Mouse (Mus musculus): Measurements from ENCODE around the gene Creb3l1. TPM values are rescaled to one million over a fixed set of nuclear protein-coding genes. Genes with fewer than 3 reads are reported as not detected.

The Creb3l1 gene
- polyA plus RNA-seq, 1 experiment: 3.1 TPM

- TF ChIP-seq POLR2A (IDR thresholded peaks at IDR 0.05; ENCODE audit: control insufficient read depth, low read depth, low read length) (no peak), CTCF (IDR thresholded peaks at IDR 0.05; ENCODE audit: control insufficient read depth, insufficient read depth, insufficient replicate concordance, low read depth, low read length) (no peak)
- H3K36me3 ChIP-seq (ENCODE audit: control insufficient read depth, insufficient read depth, low read length): no peaks in the 10 kb centered on the region
- peaks cover 8% of the 10 kb centered on the region for H3K4me1 ChIP-seq (ENCODE audit: control insufficient read depth, insufficient read depth, low read length)
- no peak overlapping the region for H3K27ac ChIP-seq (ENCODE audit: control insufficient read depth, insufficient read depth, low read depth, low read length)
- no peaks in the 10 kb centered on the region for H3K27me3 ChIP-seq (ENCODE audit: control insufficient read depth, insufficient read depth, low read length)
- no peak overlapping the region for H3K4me3 ChIP-seq (ENCODE audit: control insufficient read depth, low read depth, low read length)
Measured at GRCm38 (mm10) chr2:92061337-92061736, 37.0 kb upstream of the Creb3l1 start.

GRCm38 (mm10) chr2:92060291-92060690 is 36.0 kb upstream of the Creb3l1 start:
- Histone ChIP-seq H3K36me3 (ENCODE audit: control insufficient read depth, insufficient read depth, low read length) (no peaks in the 10 kb centered on the region), H3K4me3 (ENCODE audit: control insufficient read depth, low read depth, low read length) (no peak overlapping the region; the same call in 1 of the 2 replicates), H3K27ac (ENCODE audit: control insufficient read depth, insufficient read depth, low read depth, low read length) (no peak overlapping the region), H3K4me1 (ENCODE audit: control insufficient read depth, insufficient read depth, low read length) (peaks cover 13% of the 10 kb centered on the region), H3K27me3 (ENCODE audit: control insufficient read depth, insufficient read depth, low read length) (no peaks in the 10 kb centered on the region)
- TF ChIP-seq POLR2A (IDR thresholded peaks at IDR 0.05; ENCODE audit: control insufficient read depth, low read depth, low read length) (no peak), CTCF (IDR thresholded peaks at IDR 0.05; ENCODE audit: control insufficient read depth, insufficient read depth, insufficient replicate concordance, low read depth, low read length) (no peak)

GRCm38 (mm10) chr2:92059481-92060220 is 35.3 kb upstream of the Creb3l1 start:
- no peak overlapping the region for H3K27ac ChIP-seq (ENCODE audit: control insufficient read depth, insufficient read depth, low read depth, low read length)
- H3K27me3 ChIP-seq (ENCODE audit: control insufficient read depth, insufficient read depth, low read length): no peaks in the 10 kb centered on the region

GRCm38 (mm10) chr2:92058936-92059335 is 34.6 kb upstream of the Creb3l1 start:
- H3K27ac ChIP-seq (ENCODE audit: control insufficient read depth, insufficient read depth, low read depth, low read length): peak overlapping the region; percentile 23; the same call in 1 of the 2 replicates
- TF ChIP-seq CTCF (IDR thresholded peaks at IDR 0.05; ENCODE audit: control insufficient read depth, insufficient read depth, insufficient replicate concordance, low read depth, low read length) (no peak), POLR2A (IDR thresholded peaks at IDR 0.05; ENCODE audit: control insufficient read depth, low read depth, low read length) (no peak)
- H3K4me3 ChIP-seq (ENCODE audit: control insufficient read depth, low read depth, low read length): peak overlapping the region; percentile 82
- H3K27me3 ChIP-seq (ENCODE audit: control insufficient read depth, insufficient read depth, low read length): no peaks in the 10 kb centered on the region
- H3K36me3 ChIP-seq (ENCODE audit: control insufficient read depth, insufficient read depth, low read length): no peaks in the 10 kb centered on the region
- peaks cover 14% of the 10 kb centered on the region for H3K4me1 ChIP-seq (ENCODE audit: control insufficient read depth, insufficient read depth, low read length)

More at GRCm38 (mm10) chr2:92059481-92060220, 35.3 kb upstream of the Creb3l1 start:
- Histone ChIP-seq H3K4me1 (ENCODE audit: control insufficient read depth, insufficient read depth, low read length) (peaks cover 14% of the 10 kb centered on the region), H3K4me3 (ENCODE audit: control insufficient read depth, low read depth, low read length) (peak overlapping the region; percentile 68), H3K36me3 (ENCODE audit: control insufficient read depth, insufficient read depth, low read length) (no peaks in the 10 kb centered on the region)
- TF ChIP-seq CTCF (IDR thresholded peaks at IDR 0.05; ENCODE audit: control insufficient read depth, insufficient read depth, insufficient replicate concordance, low read depth, low read length): 0 out of 2 replicates have a peak, but pooled peaks have one; percentile 12
- TF ChIP-seq POLR2A (IDR thresholded peaks at IDR 0.05; ENCODE audit: control insufficient read depth, low read depth, low read length): no peak

- H3K27ac ChIP-seq (ENCODE audit: control insufficient read depth, insufficient read depth, low read depth, low read length): peak overlapping the region; percentile 7; the same call in 1 of the 2 replicates
- peak overlapping the region; percentile 82 for H3K4me3 ChIP-seq (ENCODE audit: control insufficient read depth, low read depth, low read length)
- TF ChIP-seq CTCF (IDR thresholded peaks at IDR 0.05; ENCODE audit: control insufficient read depth, insufficient read depth, insufficient replicate concordance, low read depth, low read length): peak; percentile 93
- no peak for TF ChIP-seq POLR2A (IDR thresholded peaks at IDR 0.05; ENCODE audit: control insufficient read depth, low read depth, low read length)
- H3K36me3 ChIP-seq (ENCODE audit: control insufficient read depth, insufficient read depth, low read length): no peaks in the 10 kb centered on the region
- peaks cover 14% of the 10 kb centered on the region for H3K4me1 ChIP-seq (ENCODE audit: control insufficient read depth, insufficient read depth, low read length)
- H3K27me3 ChIP-seq (ENCODE audit: control insufficient read depth, insufficient read depth, low read length): no peaks in the 10 kb centered on the region
Measured at GRCm38 (mm10) chr2:92058469-92058868, 34.2 kb upstream of the Creb3l1 start.

- Histone ChIP-seq H3K27ac (ENCODE audit: control insufficient read depth, insufficient read depth, low read depth, low read length) (no peak overlapping the region), H3K36me3 (ENCODE audit: control insufficient read depth, insufficient read depth, low read length) (no peaks in the 10 kb centered on the region), H3K4me1 (ENCODE audit: control insufficient read depth, insufficient read depth, low read length) (peaks cover 14% of the 10 kb centered on the region), H3K27me3 (ENCODE audit: control insufficient read depth, insufficient read depth, low read length) (no peaks in the 10 kb centered on the region), H3K4me3 (ENCODE audit: control insufficient read depth, low read depth, low read length) (no peak overlapping the region)
- TF ChIP-seq POLR2A (IDR thresholded peaks at IDR 0.05; ENCODE audit: control insufficient read depth, low read depth, low read length) (no peak), CTCF (IDR thresholded peaks at IDR 0.05; ENCODE audit: control insufficient read depth, insufficient read depth, insufficient replicate concordance, low read depth, low read length) (no peak)
Measured at GRCm38 (mm10) chr2:92056760-92057159, 32.5 kb upstream of the Creb3l1 start.

- Histone ChIP-seq H3K36me3 (ENCODE audit: control insufficient read depth, insufficient read depth, low read length) (no peaks in the 10 kb centered on the region), H3K27ac (ENCODE audit: control insufficient read depth, insufficient read depth, low read depth, low read length) (peak overlapping the region; percentile 22; the same call in 1 of the 2 replicates), H3K4me3 (ENCODE audit: control insufficient read depth, low read depth, low read length) (peak overlapping the region; percentile 48), H3K4me1 (ENCODE audit: control insufficient read depth, insufficient read depth, low read length) (peaks cover 14% of the 10 kb centered on the region), H3K27me3 (ENCODE audit: control insufficient read depth, insufficient read depth, low read length) (no peaks in the 10 kb centered on the region)
- TF ChIP-seq CTCF (IDR thresholded peaks at IDR 0.05; ENCODE audit: control insufficient read depth, insufficient read depth, insufficient replicate concordance, low read depth, low read length) (peak; percentile 30; the same call in 1 of the 2 replicates), POLR2A (IDR thresholded peaks at IDR 0.05; ENCODE audit: control insufficient read depth, low read depth, low read length) (no peak)
Measured at GRCm38 (mm10) chr2:92055831-92056236, 31.5 kb upstream of the Creb3l1 start.
